ENCODE assay signal across 24 mouse cellular contexts in genomic region chr3:90391941-90392340, GRCm38 (mm10). TPM values are rescaled to one million over a fixed set of nuclear protein-coding genes. Genes with fewer than 3 reads are reported as not detected.
A peak's percentile ranks its signal among the peaks of the same experiment; 100 is the strongest.
DNase-seq lines count a peak whose midpoint lies in the region; ATAC-seq and TF ChIP-seq lines count a peak whose summit lies in the region.
"Had no signal": no experiment of that assay in that cellular context is flagged by ENCODE, and none has a peak within 500 bp of the region (broad histone marks: within the 10 kb centered on the region; RNA-seq: fewer than 3 reads in every experiment).

No protein-coding gene starts in this region.

- in situ Hi-C loops in Patski (cut with MboI; ENCODE audit: low pct_unique_long_range_greater_than_20kb): no loop called here

- peaks cover 39% of the 10 kb centered on the region for H3K4me1 ChIP-seq in embryonic facial prominence, embryonic 12.5 days
- peaks cover 49% of the 10 kb centered on the region for H3K4me1 ChIP-seq in embryonic facial prominence, embryonic 10.5 days
- peaks cover 22% of the 10 kb centered on the region; the same call in 1 of the 2 replicates for H3K4me1 ChIP-seq in hindbrain, postnatal 0 days (ENCODE audit: insufficient read depth, low read length)
- H3K4me1 ChIP-seq in hindbrain, embryonic 13.5 days (replicated peaks): peaks cover 37% of the 10 kb centered on the region

- 88% methylated on average over 8 of the region's 8 CpGs for WGBS in embryonic facial prominence, embryonic 12.5 days
- 92% methylated on average over 8 of the region's 8 CpGs for WGBS in embryonic facial prominence, embryonic 10.5 days
- WGBS in hindbrain, postnatal 0 days: 88% methylated on average over 8 of the region's 8 CpGs
- 95% methylated on average over 8 of the region's 8 CpGs for WGBS in hindbrain, embryonic 13.5 days

- DNase-seq in embryonic facial prominence, embryonic 10.5 days (ENCODE audit: low spot score): no peak
- no peak for DNase-seq in hindbrain, postnatal 0 days (ENCODE audit: low spot score)
- no peak for DNase-seq in Patski (ENCODE audit: low read depth, low spot score)
- no peak for DNase-seq in frontal cortex, postnatal 10 days (ENCODE audit: low spot score in 2 of 2)
- DNase-seq: adrenal gland, adult 2 months; adrenal gland, postnatal 14 days; cerebellum, adult 11 months; cerebellum, adult 2 months; cerebellum, adult 9-11 months; cerebellum, postnatal 25 days; heart, adult 2 months; heart, postnatal 14 days; kidney, adult 18-20 months had no signal

- no peak overlapping the region for H3K4me2 ChIP-seq in embryonic facial prominence, embryonic 12.5 days (replicated peaks)
- no peak overlapping the region for H3K4me2 ChIP-seq in hindbrain, postnatal 0 days (ENCODE audit: low read depth, low read length)
- H3K4me2 ChIP-seq in hindbrain, embryonic 13.5 days: no peak overlapping the region
- H3K4me2 ChIP-seq: forebrain, embryonic 12.5 days; forebrain, embryonic 15.5 days; heart, embryonic 13.5 days; hindbrain, embryonic 12.5 days had no signal

- H3K9me3 ChIP-seq in embryonic facial prominence, embryonic 12.5 days: no peaks in the 10 kb centered on the region
- no peaks in the 10 kb centered on the region for H3K9me3 ChIP-seq in embryonic facial prominence, embryonic 10.5 days
- no peaks in the 10 kb centered on the region for H3K9me3 ChIP-seq in hindbrain, postnatal 0 days (ENCODE audit: low read length)
- H3K9me3 ChIP-seq in hindbrain, embryonic 13.5 days: no peaks in the 10 kb centered on the region
- H3K9me3 ChIP-seq: forebrain, embryonic 12.5 days; forebrain, embryonic 15.5 days; heart, embryonic 10.5 days; heart, embryonic 13.5 days; hindbrain, embryonic 12.5 days had no signal

- no peak for ATAC-seq in embryonic facial prominence, embryonic 12.5 days (ENCODE audit: insufficient number of reproducible peaks, insufficient read depth, low FRiP score, low TSS enrichment)
- no peak for ATAC-seq in hindbrain, postnatal 0 days
- ATAC-seq in hindbrain, embryonic 13.5 days (ENCODE audit: low FRiP score): no peak
- peak; percentile 7 for ATAC-seq in Patski
- ATAC-seq: forebrain, embryonic 15.5 days; hindbrain, embryonic 16.5 days; inflammation-experienced regulatory T-cells, adult 6 months; intestine, embryonic 16.5 days had no signal

- CTCF ChIA-PET in Patski (lab: Charles Lee): interaction anchor here (1.2 to 1.6 kb wide), 2 partner anchors 11 to 15 kb away, joined by 4 read pairs; no protein-coding TSS in a partner anchor

- peaks cover 64% of the 10 kb centered on the region for H3K36me3 ChIP-seq in embryonic facial prominence, embryonic 12.5 days
- H3K36me3 ChIP-seq in embryonic facial prominence, embryonic 10.5 days (replicated peaks): peaks cover 72% of the 10 kb centered on the region
- H3K36me3 ChIP-seq in hindbrain, postnatal 0 days (ENCODE audit: insufficient read depth, low read length): peaks cover 50% of the 10 kb centered on the region
- H3K36me3 ChIP-seq in hindbrain, embryonic 13.5 days: peaks cover 61% of the 10 kb centered on the region

- peak overlapping the region; percentile 97; the same call in 1 of the 2 replicates for H3K27ac ChIP-seq in embryonic facial prominence, embryonic 12.5 days
- H3K27ac ChIP-seq in embryonic facial prominence, embryonic 10.5 days (replicated peaks): no peak overlapping the region
- H3K27ac ChIP-seq in hindbrain, postnatal 0 days: no peak overlapping the region
- no peak overlapping the region for H3K27ac ChIP-seq in hindbrain, embryonic 13.5 days
- H3K27ac ChIP-seq: forebrain, embryonic 12.5 days; forebrain, embryonic 15.5 days; heart, adult 2 months; heart, embryonic 10.5 days; heart, embryonic 13.5 days; hindbrain, embryonic 12.5 days had no signal

- no peaks in the 10 kb centered on the region for H3K27me3 ChIP-seq in embryonic facial prominence, embryonic 12.5 days
- H3K27me3 ChIP-seq in embryonic facial prominence, embryonic 10.5 days (replicated peaks; ENCODE audit: low read depth, poor library complexity, severe bottlenecking): no peaks in the 10 kb centered on the region
- H3K27me3 ChIP-seq in hindbrain, postnatal 0 days (ENCODE audit: insufficient read depth, low read length): no peaks in the 10 kb centered on the region
- H3K27me3 ChIP-seq in hindbrain, embryonic 13.5 days: no peaks in the 10 kb centered on the region
- no peaks in the 10 kb centered on the region for H3K27me3 ChIP-seq in Patski
- H3K27me3 ChIP-seq: forebrain, embryonic 15.5 days; heart, embryonic 13.5 days; hindbrain, embryonic 12.5 days had no signal

- no peak overlapping the region for H3K4me3 ChIP-seq in embryonic facial prominence, embryonic 12.5 days
- no peak overlapping the region for H3K4me3 ChIP-seq in embryonic facial prominence, embryonic 10.5 days
- H3K4me3 ChIP-seq in hindbrain, postnatal 0 days (ENCODE audit: low read length): no peak overlapping the region
- H3K4me3 ChIP-seq in hindbrain, embryonic 13.5 days: no peak overlapping the region
- H3K4me3 ChIP-seq: erythroblast, embryonic 14.5 days; forebrain, embryonic 12.5 days; forebrain, embryonic 15.5 days; heart, adult 2 months; heart, embryonic 10.5 days; heart, embryonic 13.5 days; hindbrain, embryonic 12.5 days had no signal

- POLR2A ChIA-PET in Patski (lab: Charles Lee): interaction anchor here (1.2 kb wide), 1 partner anchor 9 kb away, joined by 3 read pairs; no protein-coding TSS in a partner anchor

- no peak for TF ChIP-seq CTCF in hindbrain, postnatal 0 days (IDR thresholded peaks at IDR 0.05; ENCODE audit: low read depth)
- no peak for TF ChIP-seq CTCF in Patski (IDR thresholded peaks at IDR 0.05)

- no peak overlapping the region for H3K9ac ChIP-seq in embryonic facial prominence, embryonic 12.5 days
- H3K9ac ChIP-seq in hindbrain, postnatal 0 days (replicated peaks; ENCODE audit: low read length): 0 out of 2 replicates have a peak overlapping the region, but pooled peaks have one; percentile 1
- H3K9ac ChIP-seq in hindbrain, embryonic 13.5 days: no peak overlapping the region
- H3K9ac ChIP-seq: forebrain, embryonic 12.5 days; forebrain, embryonic 15.5 days; heart, embryonic 13.5 days; hindbrain, embryonic 12.5 days had no signal

RNA-seq across cellular contexts. Expression of gene Slc27a3, which starts 2.2 kb away (rescaled TPM):
- polyA plus RNA-seq in embryonic facial prominence, embryonic 12.5 days (2016; fragmentation: Nextera tagmentation; extraction: Ambion mirVana): 42.8 and 44.8 TPM in 2 replicates
- 29.4 and 33.9 TPM in 2 replicates for polyA plus RNA-seq in embryonic facial prominence, embryonic 10.5 days (2016; fragmentation: Nextera tagmentation; extraction: Ambion mirVana)
- total RNA-seq in hindbrain, postnatal 0 days (2014; rRNA removed): 85.1 and 87.2 TPM in 2 replicates
- polyA plus RNA-seq in hindbrain, postnatal 0 days (2015; fragmentation: Nextera tagmentation; extraction: Ambion mirVana): 28.3 and 30.3 TPM in 2 replicates
- 24.9 and 26.5 TPM in 2 replicates for polyA plus RNA-seq in hindbrain, embryonic 13.5 days (2015; fragmentation: Nextera tagmentation; extraction: Ambion mirVana)
- 2.9 TPM for polyA plus RNA-seq in Patski (2021)

RNA-seq across cellular contexts. Expression of gene Ints3, which starts 41.5 kb away (rescaled TPM):
- polyA plus RNA-seq in embryonic facial prominence, embryonic 12.5 days (2016; fragmentation: Nextera tagmentation; extraction: Ambion mirVana): 43.6 and 45.2 TPM in 2 replicates
- polyA plus RNA-seq in embryonic facial prominence, embryonic 10.5 days (2016; fragmentation: Nextera tagmentation; extraction: Ambion mirVana): 42.8 and 46.3 TPM in 2 replicates
- total RNA-seq in hindbrain, postnatal 0 days (2014; rRNA removed): 58.1 and 71.7 TPM in 2 replicates
- polyA plus RNA-seq in hindbrain, postnatal 0 days (2015; fragmentation: Nextera tagmentation; extraction: Ambion mirVana): 19.9 and 20.4 TPM in 2 replicates
- polyA plus RNA-seq in hindbrain, embryonic 13.5 days (2015; fragmentation: Nextera tagmentation; extraction: Ambion mirVana): 29.9 and 30.1 TPM in 2 replicates
- 77.8 TPM for polyA plus RNA-seq in Patski (2021)
